Comparison of ENCODE assay signal across 7 mouse cellular contexts in genomic region chr13:24800674-24801307, GRCm38 (mm10). TPM values are rescaled to one million over a fixed set of nuclear protein-coding genes. Genes with fewer than 3 reads are reported as not detected.
DNase-seq lines count a peak whose midpoint lies in the region; ATAC-seq lines count a peak whose summit lies in the region.

No protein-coding gene starts in this region.

- H3K4me3 ChIP-seq in intestine, embryonic 16.5 days (ENCODE audit: low read length): peak overlapping the region; percentile 97
- H3K4me3 ChIP-seq in midbrain, embryonic 11.5 days (ENCODE audit: low read depth, low read length): peak overlapping the region; percentile 99

- DNase-seq in adrenal gland, adult 18-20 months (ENCODE audit: low spot score in 2 of 2): peak; percentile 97 to 98
- peak; percentile 98 for DNase-seq in embryo, embryonic 11 days
- DNase-seq in gastrocnemius, postnatal 36 days: peak; percentile 93 to 96
- DNase-seq in left cerebral cortex, postnatal 36 days (ENCODE audit: low spot score in 2 of 2): peak; percentile 93 to 95
- peak; percentile 99 for DNase-seq in midbrain, embryonic 11.5 days (ENCODE audit: low spot score, missing footprints)
- peak; percentile 99 for DNase-seq in skeletal muscle tissue, adult 2 months (ENCODE audit: low read depth, low spot score)

- no peaks in the 10 kb centered on the region for H3K36me3 ChIP-seq in intestine, embryonic 16.5 days (ENCODE audit: control insufficient read depth, insufficient read depth, low read length)
- H3K36me3 ChIP-seq in midbrain, embryonic 11.5 days (ENCODE audit: control insufficient read depth, insufficient read depth, low read length): no peaks in the 10 kb centered on the region

- H3K4me1 ChIP-seq in intestine, embryonic 16.5 days (ENCODE audit: control insufficient read depth, insufficient read depth, low read length): peaks cover 3% of the 10 kb centered on the region; the same call in 1 of the 2 replicates
- H3K4me1 ChIP-seq in midbrain, embryonic 11.5 days (ENCODE audit: control insufficient read depth, insufficient read depth, low read length): peaks cover 12% of the 10 kb centered on the region

- H3K27ac ChIP-seq in intestine, embryonic 16.5 days (ENCODE audit: low read length): peak overlapping the region; percentile 100
- peak overlapping the region; percentile 98 for H3K27ac ChIP-seq in midbrain, embryonic 11.5 days (ENCODE audit: low read depth, low read length)

- WGBS in intestine, embryonic 16.5 days: 0% methylated on average over 42 of the region's 42 CpGs
- WGBS in midbrain, embryonic 11.5 days: under 1% methylated on average over 42 of the region's 42 CpGs

- H3K27me3 ChIP-seq in intestine, embryonic 16.5 days (replicated peaks; ENCODE audit: control insufficient read depth, insufficient read depth, low read length): no peaks in the 10 kb centered on the region
- no peaks in the 10 kb centered on the region for H3K27me3 ChIP-seq in midbrain, embryonic 11.5 days (ENCODE audit: control insufficient read depth, insufficient read depth, low read length)

- intact Hi-C loops in gastrocnemius, postnatal 36 days (cut with DNase I): loop anchor here (5.0 kb wide), 1 partner anchor 38 kb away; the partner anchor contains the start of gene Gmnn
- intact Hi-C loops in left cerebral cortex, postnatal 36 days (cut with DNase I): loop anchor here (1.0 kb wide), 1 partner anchor 31 kb away; the partner anchor contains the start of genes Acot13 and Tdp2

- no peaks in the 10 kb centered on the region for H3K9me3 ChIP-seq in intestine, embryonic 16.5 days (ENCODE audit: control insufficient read depth, low read length)
- H3K9me3 ChIP-seq in midbrain, embryonic 11.5 days (ENCODE audit: control insufficient read depth, low read length): no peaks in the 10 kb centered on the region

- ATAC-seq in intestine, embryonic 16.5 days: peak; percentile 96
- peak; percentile 97 for ATAC-seq in midbrain, embryonic 11.5 days (ENCODE audit: low FRiP score)

- peak overlapping the region; percentile 91 for H3K4me2 ChIP-seq in intestine, embryonic 16.5 days (ENCODE audit: low read depth, low read length)
- peak overlapping the region; percentile 90 for H3K4me2 ChIP-seq in midbrain, embryonic 11.5 days

- H3K9ac ChIP-seq in intestine, embryonic 16.5 days (ENCODE audit: low read depth, low read length): peak overlapping the region; percentile 99
- peak overlapping the region; percentile 96 for H3K9ac ChIP-seq in midbrain, embryonic 11.5 days (ENCODE audit: low read length)

RNA-seq across cellular contexts. Expression of gene BC005537, which starts 0.7 kb away (rescaled TPM):
- total RNA-seq in adrenal gland, adult 18-20 months (2021): 100 to 1,000 TPM; 173 to 246 TPM
- 10 to 100 TPM; 44.6 to 46.4 TPM for total RNA-seq in gastrocnemius, postnatal 36 days (2021)
- polyA plus RNA-seq in intestine, embryonic 16.5 days (2015; fragmentation: Nextera tagmentation; extraction: Ambion mirVana): 9.4 and 9.6 TPM in 2 replicates
- total RNA-seq in left cerebral cortex, postnatal 36 days (2021): 100 to 1,000 TPM; 156 to 161 TPM
- 25.0 and 26.1 TPM in 2 replicates for polyA plus RNA-seq in midbrain, embryonic 11.5 days (2014; fragmentation: Nextera tagmentation; extraction: Ambion mirVana)

RNA-seq across cellular contexts. Expression of gene Acot13, which starts 30.5 kb away (rescaled TPM):
- 10 to 100 TPM; 67.1 to 80.5 TPM for total RNA-seq in adrenal gland, adult 18-20 months (2021)
- total RNA-seq in gastrocnemius, postnatal 36 days (2021): 100 to 1,000 TPM; 124 to 130 TPM
- polyA plus RNA-seq in intestine, embryonic 16.5 days (2015; fragmentation: Nextera tagmentation; extraction: Ambion mirVana): 201 and 219 TPM in 2 replicates
- total RNA-seq in left cerebral cortex, postnatal 36 days (2021): 10 to 100 TPM; 81.0 to 89.7 TPM
- 53.5 and 58.8 TPM in 2 replicates for polyA plus RNA-seq in midbrain, embryonic 11.5 days (2014; fragmentation: Nextera tagmentation; extraction: Ambion mirVana)

RNA-seq across cellular contexts. Expression of gene Tdp2, which starts 30.7 kb away (rescaled TPM):
- total RNA-seq in adrenal gland, adult 18-20 months (2021): 10 to 100 TPM; 15.8 to 19.8 TPM
- total RNA-seq in gastrocnemius, postnatal 36 days (2021): 1 to 10 TPM; 6.0 to 9.0 TPM
- 52.8 TPM in 2 replicates for polyA plus RNA-seq in intestine, embryonic 16.5 days (2015; fragmentation: Nextera tagmentation; extraction: Ambion mirVana)
- total RNA-seq in left cerebral cortex, postnatal 36 days (2021): 10 to 100 TPM; 19.0 to 21.6 TPM
- polyA plus RNA-seq in midbrain, embryonic 11.5 days (2014; fragmentation: Nextera tagmentation; extraction: Ambion mirVana): 79.6 and 80.9 TPM in 2 replicates

RNA-seq across cellular contexts. Expression of gene Gmnn, which starts 39.1 kb away (rescaled TPM):
- total RNA-seq in adrenal gland, adult 18-20 months (2021): 1 to 10 TPM; 5.8 to 6.5 TPM
- total RNA-seq in gastrocnemius, postnatal 36 days (2021): 1 to 10 TPM; 2.9 to 4.7 TPM
- 81.9 and 90.3 TPM in 2 replicates for polyA plus RNA-seq in intestine, embryonic 16.5 days (2015; fragmentation: Nextera tagmentation; extraction: Ambion mirVana)
- total RNA-seq in left cerebral cortex, postnatal 36 days (2021): 1 to 10 TPM; 3.1 to 5.0 TPM
- polyA plus RNA-seq in midbrain, embryonic 11.5 days (2014; fragmentation: Nextera tagmentation; extraction: Ambion mirVana): 145 and 152 TPM in 2 replicates

RNA-seq across cellular contexts. Expression of gene D130043K22Rik, which starts 44.1 kb away (rescaled TPM):
- under 1 TPM; 0.51 to 0.66 TPM for total RNA-seq in adrenal gland, adult 18-20 months (2021)
- total RNA-seq in gastrocnemius, postnatal 36 days (2021): not detected
- polyA plus RNA-seq in intestine, embryonic 16.5 days (2015; fragmentation: Nextera tagmentation; extraction: Ambion mirVana): 2.1 and 2.7 TPM in 2 replicates
- 10 to 100 TPM; 29.8 to 33.6 TPM for total RNA-seq in left cerebral cortex, postnatal 36 days (2021)
- 0.58 and 1.1 TPM in 2 replicates for polyA plus RNA-seq in midbrain, embryonic 11.5 days (2014; fragmentation: Nextera tagmentation; extraction: Ambion mirVana)

Comparison
In these comparisons a context has a peak if more than half of its experiments do, and no peak if none do; other contexts are left out.
1. Peak in every context shown above with its lines: DNase-seq, ATAC-seq, H3K4me3 ChIP-seq and H3K27ac ChIP-seq.